Mouse (Mus musculus) T-cell, adult 2 months (primary cell): ENCODE results near the gene Faap100.

Source experiments
- DNase-seq: peaks from one replicate; pipeline ENCODE4 v3.0.0; 2022; ENCODE audit warnings: low spot score

Gene Faap100

GRCm38 (mm10) chr11:120319310-120319709 is 59.3 kb downstream of the Faap100 start:
- no peak for DNase-seq
